Mouse (Mus musculus) limb, embryonic 13.5 days (tissue): ENCODE data around the gene Ikzf1. TPM values are rescaled to one million over a fixed set of nuclear protein-coding genes. Genes with fewer than 3 reads are reported as not detected.

Experiments used
- ATAC-seq: fragments of 200-750 bp; cut with Nextera tagmentation; 2 replicates; pipeline ENCODE4 v1.8.0; 2017; ENCODE audit warnings: low read depth, moderate number of reproducible peaks, moderate TSS enrichment; ENCODE audit not compliant: low FRiP score
- H3K27ac ChIP-seq: fragments of 300-500 bp; sonication (generic); 2 replicates; pipeline ENCODE4 v1.5.1; 2015; ENCODE audit warnings: inconsistent platforms, mild to moderate bottlenecking, moderate library complexity
- H3K27me3 ChIP-seq: fragments of 300-500 bp; sonication (generic); 2 replicates; pipeline ENCODE4 v1.6.1; 2015; ENCODE audit warnings: mild to moderate bottlenecking, inconsistent platforms
- H3K36me3 ChIP-seq: fragments of 300-500 bp; sonication (generic); 2 replicates; pipeline ENCODE4 v1.6.1; 2015; ENCODE audit warnings: inconsistent platforms, mild to moderate bottlenecking, moderate library complexity
- H3K4me1 ChIP-seq: fragments of 300-500 bp; sonication (generic); 2 replicates; pipeline ENCODE4 v1.6.1; 2015; ENCODE audit warnings: inconsistent platforms
- H3K4me2 ChIP-seq: fragments of 300-500 bp; sonication (generic); replicated peaks from 2 replicates; pipeline ENCODE4 v1.6.1; 2015; ENCODE audit warnings: inconsistent platforms, mild to moderate bottlenecking, moderate library complexity
- H3K4me3 ChIP-seq: fragments of 300-500 bp; sonication (generic); 2 replicates; pipeline ENCODE4 v1.5.1; 2015; ENCODE audit warnings: moderate library complexity, mild to moderate bottlenecking, inconsistent platforms
- H3K9ac ChIP-seq: fragments of 300-500 bp; sonication (generic); 2 replicates; pipeline ENCODE4 v1.6.1; 2015; ENCODE audit warnings: mild to moderate bottlenecking, inconsistent platforms
- H3K9me3 ChIP-seq: fragments of 300-500 bp; sonication (generic); 2 replicates; pipeline ENCODE4 v1.6.1; 2016; ENCODE audit warnings: inconsistent platforms
- WGBS: fragments of 180-500 bp; shearing (Covaris S2); methylation state at CpG from one replicate; pipeline ENCODE4 v1.1.7; 2015; 5-methylcytosine and 5-hydroxymethylcytosine counted together
- polyA plus RNA-seq: library from polyadenylated mRNA; unstranded; fragments of >200 nt; fragmentation: Nextera tagmentation; extraction: Ambion mirVana; gene quantifications from 2 replicates; pipeline ENCODE4 v1.2.1, GENCODE M21; 2015

Ikzf1 gene
- polyA plus RNA-seq, 1 experiment from 2014 or later: 1.5 TPM

DNA sequence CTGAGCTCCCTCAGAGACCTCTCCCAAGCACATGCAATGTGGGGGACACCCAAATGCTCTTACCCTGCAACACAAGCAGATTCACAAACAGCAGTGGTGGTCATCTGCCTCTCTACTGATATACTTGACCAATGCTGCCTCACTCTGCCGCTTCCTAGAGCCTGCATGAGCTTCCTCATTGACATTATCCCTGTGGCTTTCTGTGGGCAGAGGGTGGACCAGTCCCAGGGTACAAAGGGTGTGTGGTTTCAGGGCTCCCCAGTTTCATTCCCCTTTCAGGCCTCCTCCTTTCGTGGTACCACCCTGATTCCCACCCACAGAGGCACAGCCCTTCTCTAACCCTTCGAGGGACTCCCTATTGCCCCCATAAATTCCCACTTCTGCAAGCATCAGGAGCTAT, 92.4 kb downstream of the Ikzf1 start:
- H3K4me3 ChIP-seq: no peak overlapping the region
- no peaks in the 10 kb centered on the region for H3K27me3 ChIP-seq
- H3K36me3 ChIP-seq: no peaks in the 10 kb centered on the region
- no peak for ATAC-seq
- H3K27ac ChIP-seq: no peak overlapping the region
- H3K9me3 ChIP-seq: no peaks in the 10 kb centered on the region
- H3K4me2 ChIP-seq: no peak overlapping the region
- no peaks in the 10 kb centered on the region for H3K4me1 ChIP-seq
- 64% methylated on average over 3 of the region's 3 CpGs for WGBS
- no peak overlapping the region for H3K9ac ChIP-seq

DNA sequence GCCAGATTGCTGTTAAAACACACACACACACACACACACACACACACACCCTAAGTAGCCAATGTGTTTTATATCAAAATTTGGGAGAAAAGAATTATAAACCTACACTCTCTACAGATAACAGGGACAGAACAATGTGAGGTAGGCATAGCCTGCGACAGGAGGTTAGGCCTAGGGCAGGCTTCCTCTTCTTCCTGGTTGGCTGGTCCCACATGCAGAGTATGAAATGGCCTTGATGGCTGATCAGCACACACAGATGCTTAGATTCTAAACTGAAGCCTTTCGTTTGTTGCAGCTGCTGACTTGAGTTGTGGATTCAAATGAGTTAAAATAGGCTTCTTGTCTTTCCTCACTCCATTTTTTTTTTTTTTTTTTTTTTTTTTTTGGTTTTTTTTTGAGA, 93.0 kb downstream of the Ikzf1 start:
- Histone ChIP-seq H3K4me3 (no peak overlapping the region), H3K4me1 (no peaks in the 10 kb centered on the region), H3K9me3 (no peaks in the 10 kb centered on the region), H3K27me3 (no peaks in the 10 kb centered on the region), H3K27ac (no peak overlapping the region), H3K9ac (no peak overlapping the region), H3K4me2 (no peak overlapping the region), H3K36me3 (no peaks in the 10 kb centered on the region)
- 82% methylated on average over 2 of the region's 2 CpGs for WGBS
- ATAC-seq: no peak

DNA sequence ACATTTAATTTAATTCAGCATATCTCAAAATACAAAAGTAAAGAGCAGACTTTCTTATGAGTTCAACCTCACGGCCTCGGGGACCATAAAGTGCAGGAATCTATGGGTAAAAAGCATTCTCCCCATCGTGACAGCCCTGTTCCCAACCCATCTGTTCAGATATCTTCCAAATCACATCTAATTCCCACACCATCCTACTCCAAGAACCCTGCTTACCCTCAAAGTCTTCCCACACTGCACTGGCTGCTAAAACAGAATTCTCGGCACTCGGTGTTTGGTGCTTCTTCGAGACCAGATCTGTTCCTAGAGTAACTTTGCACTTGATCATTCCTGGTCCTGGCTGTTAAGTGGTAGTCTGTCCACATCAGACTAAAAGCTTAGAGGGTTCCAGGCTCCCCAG, 93.5 kb downstream of the Ikzf1 start:
- Histone ChIP-seq H3K4me1 (no peaks in the 10 kb centered on the region), H3K4me3 (no peak overlapping the region), H3K9me3 (no peaks in the 10 kb centered on the region), H3K27me3 (no peaks in the 10 kb centered on the region), H3K27ac (no peak overlapping the region), H3K4me2 (no peak overlapping the region), H3K9ac (no peak overlapping the region), H3K36me3 (no peaks in the 10 kb centered on the region)
- ATAC-seq: no peak
- WGBS: 88% methylated on average over 6 of the region's 6 CpGs

DNA sequence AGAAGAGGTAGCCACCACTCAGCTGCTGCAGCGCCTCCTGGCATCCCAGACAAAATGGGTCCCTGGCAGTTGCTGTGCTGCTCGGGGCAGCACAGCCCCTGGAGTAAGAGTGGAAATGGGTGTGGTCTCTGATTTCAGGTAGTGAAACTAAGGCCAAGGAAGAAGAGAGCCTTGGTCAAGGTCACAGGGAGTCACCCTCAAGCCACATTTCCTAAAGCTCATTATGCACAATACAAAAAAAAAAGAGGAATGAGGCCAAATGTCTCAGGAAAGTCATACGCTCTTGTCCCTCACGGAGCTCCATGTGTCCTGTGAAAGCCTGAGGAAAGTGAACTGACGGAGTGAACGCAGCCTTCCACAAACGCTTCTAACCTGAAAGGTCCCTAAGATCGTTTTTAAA, 96.9 kb downstream of the Ikzf1 start:
- H3K36me3 ChIP-seq: no peaks in the 10 kb centered on the region
- ATAC-seq: no peak
- no peak overlapping the region for H3K4me3 ChIP-seq
- 0 out of 2 replicates have a peak, but pooled peaks cover 2% of the 10 kb centered on the region for H3K27me3 ChIP-seq
- 88% methylated on average over 8 of the region's 8 CpGs for WGBS
- no peak overlapping the region for H3K4me2 ChIP-seq
- no peaks in the 10 kb centered on the region for H3K4me1 ChIP-seq
- no peaks in the 10 kb centered on the region for H3K9me3 ChIP-seq
- H3K9ac ChIP-seq: no peak overlapping the region
- no peak overlapping the region for H3K27ac ChIP-seq

DNA sequence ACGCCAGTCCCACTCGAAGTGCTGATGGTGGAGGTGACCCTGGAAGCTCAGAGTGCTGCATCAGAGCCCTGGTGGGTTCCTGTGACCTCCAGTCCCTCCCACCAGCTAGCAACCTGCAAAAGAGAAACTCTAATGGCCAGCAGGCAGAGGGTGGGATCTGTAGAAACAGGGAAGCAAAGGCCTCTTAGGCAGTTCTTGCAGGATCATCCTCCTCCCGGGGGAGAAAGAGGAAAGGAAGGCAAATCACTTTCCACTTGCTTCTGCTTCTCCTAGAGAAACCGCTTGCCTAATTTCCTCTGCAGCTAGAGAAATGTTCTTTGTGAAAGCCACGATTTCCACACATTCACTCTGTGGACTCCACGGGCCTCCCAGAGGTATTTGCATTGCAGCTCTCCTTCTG, 100.7 kb downstream of the Ikzf1 start:
- H3K9me3 ChIP-seq: no peaks in the 10 kb centered on the region
- no peak overlapping the region for H3K4me3 ChIP-seq
- H3K4me2 ChIP-seq: no peak overlapping the region
- 0 out of 2 replicates have a peak, but pooled peaks cover 2% of the 10 kb centered on the region for H3K27me3 ChIP-seq
- no peak overlapping the region for H3K9ac ChIP-seq
- no peaks in the 10 kb centered on the region for H3K4me1 ChIP-seq
- 62% methylated on average over 6 of the region's 6 CpGs for WGBS
- H3K27ac ChIP-seq: no peak overlapping the region
- H3K36me3 ChIP-seq: no peaks in the 10 kb centered on the region
- no peak for ATAC-seq

DNA sequence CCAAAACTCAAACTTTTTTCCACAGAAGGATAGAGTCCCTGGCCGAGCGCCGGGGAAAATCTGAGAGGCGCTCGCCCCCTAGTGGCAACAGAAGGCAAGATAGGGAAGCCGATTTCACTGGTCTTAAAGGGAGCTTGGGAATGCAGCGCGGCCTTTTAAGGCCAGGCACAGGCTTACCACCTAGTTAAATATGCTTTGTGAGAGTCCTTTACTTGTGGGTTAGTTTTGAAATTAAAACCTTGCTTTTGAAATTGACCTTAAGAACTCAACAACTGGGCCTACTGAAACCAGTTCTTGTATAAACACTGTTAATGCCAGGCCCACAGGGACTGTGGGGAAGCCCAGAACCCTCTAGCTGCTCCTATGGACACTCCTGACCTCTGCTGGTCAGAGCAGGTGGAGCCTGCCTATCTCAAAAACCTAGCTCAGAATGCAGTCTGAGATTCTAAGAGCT, 103.7 kb downstream of the Ikzf1 start:
- H3K9me3 ChIP-seq: no peaks in the 10 kb centered on the region
- no peak overlapping the region for H3K9ac ChIP-seq
- H3K27ac ChIP-seq: no peak overlapping the region
- H3K4me3 ChIP-seq: no peak overlapping the region; the same call in 1 of the 2 replicates
- under 1% methylated on average over 8 of the region's 8 CpGs for WGBS
- H3K4me2 ChIP-seq: peak overlapping the region; percentile 36; the same call in 1 of the 2 replicates
- peak; percentile 98 for ATAC-seq
- 0 out of 2 replicates have a peak, but pooled peaks cover 2% of the 10 kb centered on the region for H3K27me3 ChIP-seq
- no peaks in the 10 kb centered on the region for H3K36me3 ChIP-seq
- no peaks in the 10 kb centered on the region for H3K4me1 ChIP-seq

DNA sequence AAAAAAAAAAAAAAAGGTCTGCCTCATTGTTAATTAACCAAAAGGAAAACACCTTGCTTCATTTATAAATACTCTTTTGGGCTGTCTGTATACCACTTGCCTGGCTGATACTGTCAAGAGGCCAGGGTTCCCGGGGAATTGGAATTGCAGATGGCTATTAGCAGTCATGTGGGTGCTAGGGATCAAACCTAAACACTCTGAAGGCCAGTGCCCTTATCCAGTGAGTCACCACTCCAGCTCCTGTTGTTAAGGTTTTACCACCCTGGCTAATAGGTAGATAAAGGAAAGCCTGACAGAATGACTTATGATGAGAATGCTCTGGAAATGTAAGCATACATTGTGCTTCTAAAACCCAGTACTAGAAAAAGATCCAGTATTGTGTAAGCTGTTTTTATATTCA, 109.8 kb downstream of the Ikzf1 start:
- H3K4me2 ChIP-seq: no peak overlapping the region
- no peaks in the 10 kb centered on the region for H3K4me1 ChIP-seq
- no peaks in the 10 kb centered on the region for H3K27me3 ChIP-seq
- H3K27ac ChIP-seq: no peak overlapping the region
- 42% methylated on average over 1 of the region's 1 CpGs for WGBS
- H3K36me3 ChIP-seq: peaks cover 33% of the 10 kb centered on the region
- no peak overlapping the region for H3K9ac ChIP-seq
- no peak for ATAC-seq
- no peaks in the 10 kb centered on the region for H3K9me3 ChIP-seq
- no peak overlapping the region for H3K4me3 ChIP-seq

DNA sequence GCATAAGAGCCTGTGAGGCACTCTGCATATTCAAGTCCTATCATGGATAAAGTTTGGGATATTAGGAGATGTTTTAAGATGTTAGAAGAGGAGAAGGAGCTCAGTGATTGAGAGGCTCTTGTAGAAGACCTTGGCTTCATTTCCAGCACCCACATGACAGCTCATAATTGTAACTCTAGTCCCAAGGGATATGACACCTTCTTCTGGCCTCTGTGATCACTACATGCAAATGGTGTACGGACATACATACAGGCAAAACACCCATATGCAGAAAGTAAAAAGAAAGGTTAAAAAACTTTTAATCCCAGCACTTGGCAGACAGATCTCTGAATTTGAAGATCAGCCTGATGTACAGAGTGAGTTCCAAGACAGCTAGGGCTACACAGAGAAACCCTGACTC, 113.9 kb downstream of the Ikzf1 start:
- no peaks in the 10 kb centered on the region for H3K4me1 ChIP-seq
- H3K27ac ChIP-seq: no peak overlapping the region
- H3K4me2 ChIP-seq: no peak overlapping the region
- no peak overlapping the region for H3K9ac ChIP-seq
- 95% methylated on average over 1 of the region's 1 CpGs for WGBS
- H3K36me3 ChIP-seq: peaks cover 62% of the 10 kb centered on the region
- no peak overlapping the region for H3K4me3 ChIP-seq
- ATAC-seq: no peak
- no peaks in the 10 kb centered on the region for H3K9me3 ChIP-seq
- no peaks in the 10 kb centered on the region for H3K27me3 ChIP-seq

DNA sequence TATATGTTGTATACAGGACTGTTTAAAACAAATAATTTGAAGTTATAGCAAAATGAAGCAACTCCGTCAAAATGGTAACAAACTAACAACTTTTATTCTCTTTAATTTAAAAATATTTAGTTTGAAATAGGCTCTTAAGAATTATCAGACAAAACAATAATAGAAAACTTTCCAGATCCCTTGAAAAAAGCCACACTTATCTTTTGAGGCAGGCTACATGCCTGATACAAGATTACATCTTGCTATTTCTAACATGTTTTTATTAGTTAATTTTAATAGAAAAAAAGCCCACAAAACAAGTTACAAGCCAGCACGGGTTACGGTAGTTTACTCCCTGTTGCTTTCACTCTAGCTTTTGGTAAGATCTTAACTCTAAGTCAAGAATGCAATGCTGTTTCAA, 115.5 kb downstream of the Ikzf1 start:
- no peak overlapping the region for H3K27ac ChIP-seq
- peaks cover 77% of the 10 kb centered on the region for H3K36me3 ChIP-seq
- no peaks in the 10 kb centered on the region for H3K4me1 ChIP-seq
- no peaks in the 10 kb centered on the region for H3K9me3 ChIP-seq
- no peak overlapping the region for H3K4me3 ChIP-seq
- 80% methylated on average over 3 of the region's 3 CpGs for WGBS
- no peak overlapping the region for H3K4me2 ChIP-seq
- no peaks in the 10 kb centered on the region for H3K27me3 ChIP-seq
- no peak for ATAC-seq
- H3K9ac ChIP-seq: no peak overlapping the region

DNA sequence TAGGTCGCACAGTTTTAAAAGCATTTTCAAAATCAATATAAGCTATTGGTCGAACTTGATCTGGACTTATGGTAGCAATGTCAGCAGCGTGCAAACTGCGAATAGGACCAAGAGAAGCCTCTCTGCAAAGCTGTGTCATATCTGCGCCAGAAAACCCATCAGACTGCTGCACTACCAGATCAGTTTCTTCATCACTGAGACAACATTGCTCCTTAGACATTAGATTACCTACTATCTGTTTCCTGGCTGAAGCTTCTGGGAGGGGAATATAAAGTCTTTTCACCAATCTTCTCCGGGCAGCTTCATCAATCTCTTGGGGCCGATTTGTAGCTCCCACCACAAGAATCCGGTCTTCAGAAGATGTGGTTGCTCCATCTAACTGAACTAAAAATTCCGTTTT, 116.3 kb downstream of the Ikzf1 start:
- H3K4me3 ChIP-seq: no peak overlapping the region
- peaks cover 82% of the 10 kb centered on the region for H3K36me3 ChIP-seq
- H3K9ac ChIP-seq: no peak overlapping the region
- H3K27ac ChIP-seq: no peak overlapping the region
- 94% methylated on average over 9 of the region's 9 CpGs for WGBS
- H3K9me3 ChIP-seq: no peaks in the 10 kb centered on the region
- no peak overlapping the region for H3K4me2 ChIP-seq
- no peaks in the 10 kb centered on the region for H3K27me3 ChIP-seq
- H3K4me1 ChIP-seq: no peaks in the 10 kb centered on the region
- ATAC-seq: no peak

DNA sequence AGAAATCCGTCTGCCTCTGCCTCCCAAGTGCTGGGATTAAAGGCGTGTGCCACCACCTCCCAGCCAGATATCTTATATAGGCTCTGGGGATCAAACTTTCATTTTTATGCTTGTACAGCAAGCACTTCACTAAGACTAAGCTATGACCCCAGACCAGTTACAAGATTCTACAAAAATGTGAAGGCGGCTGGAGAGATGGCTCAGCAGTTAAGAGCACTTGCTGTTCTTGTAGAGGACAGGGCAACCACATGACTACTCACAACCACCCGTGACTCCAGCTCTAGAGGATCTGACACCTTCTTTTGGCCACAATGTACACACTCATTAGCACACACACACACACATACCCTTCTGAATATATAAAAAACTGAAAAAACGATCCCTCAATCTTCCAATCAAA, 119.6 kb downstream of the Ikzf1 start:
- H3K4me3 ChIP-seq: no peak overlapping the region
- 91% methylated on average over 5 of the region's 5 CpGs for WGBS
- no peaks in the 10 kb centered on the region for H3K27me3 ChIP-seq
- no peak overlapping the region for H3K4me2 ChIP-seq
- no peak overlapping the region for H3K9ac ChIP-seq
- no peak for ATAC-seq
- H3K27ac ChIP-seq: no peak overlapping the region
- H3K36me3 ChIP-seq: peaks cover 53% of the 10 kb centered on the region
- H3K9me3 ChIP-seq: no peaks in the 10 kb centered on the region
- peaks cover 7% of the 10 kb centered on the region for H3K4me1 ChIP-seq

DNA sequence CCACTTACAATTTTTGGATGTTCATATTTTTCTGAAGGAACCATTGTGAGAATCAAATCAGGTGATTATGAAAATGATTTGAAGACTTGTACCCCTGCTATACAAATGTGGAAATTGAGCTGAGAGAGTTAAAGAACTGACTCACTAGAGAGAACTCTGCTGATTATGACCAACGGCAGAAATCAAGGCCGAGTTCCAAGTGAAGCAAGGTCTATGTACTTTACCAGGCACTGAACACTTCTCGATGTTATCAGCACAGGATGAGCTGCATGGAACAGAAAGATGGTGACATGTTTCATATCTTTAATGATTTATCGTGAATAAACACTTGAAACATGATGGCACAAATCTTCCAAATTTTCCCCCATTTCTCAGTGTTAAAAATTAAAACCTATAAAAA, 121.1 kb downstream of the Ikzf1 start:
- ATAC-seq: no peak
- no peak overlapping the region for H3K4me2 ChIP-seq
- H3K4me1 ChIP-seq: peaks cover 19% of the 10 kb centered on the region
- WGBS: 94% methylated on average over 4 of the region's 4 CpGs
- no peak overlapping the region for H3K9ac ChIP-seq
- no peak overlapping the region for H3K27ac ChIP-seq
- H3K27me3 ChIP-seq: no peaks in the 10 kb centered on the region
- H3K4me3 ChIP-seq: no peak overlapping the region
- H3K9me3 ChIP-seq: no peaks in the 10 kb centered on the region
- peaks cover 47% of the 10 kb centered on the region for H3K36me3 ChIP-seq

DNA sequence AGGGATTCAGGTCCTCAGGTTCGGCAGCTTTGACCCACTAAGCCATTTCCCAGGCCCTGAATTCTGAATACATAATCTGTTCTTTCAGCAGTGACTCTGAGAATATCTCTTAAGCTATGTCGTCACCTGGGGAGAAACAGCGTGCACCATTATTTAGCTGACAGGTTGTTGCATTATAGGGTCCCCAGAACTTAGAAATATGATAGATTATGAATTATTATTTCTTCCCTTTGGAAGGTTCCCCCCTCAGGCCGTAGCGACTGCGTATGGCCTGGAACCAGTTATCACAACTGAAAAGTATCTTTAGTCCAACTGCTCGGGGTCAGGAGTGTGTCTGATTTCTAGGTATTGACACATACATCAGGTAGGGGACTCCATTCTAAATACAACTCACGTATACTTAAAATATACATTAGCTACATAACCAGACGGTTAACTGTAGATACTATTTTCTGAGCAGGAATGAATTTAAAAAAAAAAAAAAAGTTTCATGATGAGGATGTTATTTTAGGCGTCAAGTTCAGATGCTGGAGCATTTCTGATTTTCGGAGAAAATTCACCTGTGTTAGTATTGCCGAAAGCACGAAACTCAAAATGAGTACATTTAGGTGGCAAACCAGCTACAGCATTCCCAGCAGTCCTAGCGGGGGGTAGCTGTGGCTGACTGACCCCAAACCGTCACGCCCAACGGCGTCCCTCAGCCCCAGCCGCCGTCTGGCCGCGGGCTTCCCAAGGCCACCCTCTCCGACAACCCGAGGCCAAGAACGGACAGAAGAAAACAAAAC, 123.4 kb downstream of the Ikzf1 start:
- Histone ChIP-seq H3K27me3 (no peaks in the 10 kb centered on the region), H3K36me3 (peaks cover 26% of the 10 kb centered on the region), H3K4me1 (peaks cover 26% of the 10 kb centered on the region), H3K4me2 (peak overlapping the region; percentile 77), H3K27ac (peak overlapping the region; percentile 99), H3K9ac (peak overlapping the region; percentile 80), H3K9me3 (no peaks in the 10 kb centered on the region), H3K4me3 (peak overlapping the region; percentile 59)
- ATAC-seq: peak; percentile 72; the same call in 1 of the 2 replicates
- WGBS: 12% methylated on average over 25 of the region's 25 CpGs
